Mouse (Mus musculus) liver, embryonic 11.5 days (tissue): ENCODE measurements around the gene Ttyh1. TPM values are rescaled to one million over a fixed set of nuclear protein-coding genes. Genes with fewer than 3 reads are reported as not detected.

Experiments
- ATAC-seq: fragments of 200-750 bp; cut with Nextera tagmentation; replicated peaks from 2 replicates; pipeline ENCODE4 v1.8.0; 2017; ENCODE audit warnings: moderate number of reproducible peaks, mild to moderate bottlenecking, moderate TSS enrichment, moderate library complexity; ENCODE audit not compliant: low FRiP score
- DNase-seq: peaks from one replicate; pipeline ENCODE4 v3.0.0-alpha.2; 2017; ENCODE audit warnings: low spot score
- H3K27ac ChIP-seq: fragments of 300-500 bp; sonication (generic); 2 replicates; pipeline ENCODE4 v1.5.1; 2014; ENCODE audit warnings: mild to moderate bottlenecking, low read depth, low read length, control low read depth
- H3K27me3 ChIP-seq: fragments of 300-500 bp; sonication (generic); replicated peaks from 2 replicates; pipeline ENCODE4 v1.6.1; 2014; ENCODE audit warnings: low read length, mixed read lengths; ENCODE audit not compliant: control insufficient read depth, insufficient read depth
- H3K36me3 ChIP-seq: fragments of 300-500 bp; sonication (generic); 2 replicates; pipeline ENCODE4 v1.6.1; 2014; ENCODE audit warnings: mild to moderate bottlenecking, low read length, moderate library complexity, mixed read lengths; ENCODE audit not compliant: control insufficient read depth, insufficient read depth
- H3K4me1 ChIP-seq: fragments of 300-500 bp; sonication (generic); replicated peaks from 2 replicates; pipeline ENCODE4 v1.6.1; 2014; ENCODE audit warnings: low read length, mixed read lengths; ENCODE audit not compliant: control insufficient read depth, insufficient read depth
- H3K4me2 ChIP-seq: fragments of 300-500 bp; sonication (generic); 2 replicates; pipeline ENCODE4 v1.6.1; 2014; ENCODE audit warnings: mild to moderate bottlenecking, control low read depth, moderate library complexity
- H3K4me3 ChIP-seq: fragments of 300-500 bp; sonication (generic); 2 replicates; pipeline ENCODE4 v1.5.1; 2014; ENCODE audit warnings: low read depth, low read length, control low read depth
- H3K9ac ChIP-seq: fragments of 300-500 bp; sonication (generic); 2 replicates; pipeline ENCODE4 v1.6.1; 2014; ENCODE audit warnings: low read depth, low read length, control low read depth
- H3K9me3 ChIP-seq: fragments of 300-500 bp; sonication (generic); 2 replicates; pipeline ENCODE4 v1.6.1; 2016; ENCODE audit warnings: low read length, inconsistent platforms, mixed read lengths; ENCODE audit not compliant: control insufficient read depth
- WGBS: fragments of 180-500 bp; shearing (Covaris S2); extraction: QIAGEN DNeasy Blood & Tissue Kit; methylation state at CpG from one replicate; pipeline ENCODE4 v1.1.7; 2014; 5-methylcytosine and 5-hydroxymethylcytosine counted together
- polyA plus RNA-seq: library from polyadenylated mRNA; unstranded; fragments of >200 nt; fragmentation: Nextera tagmentation; extraction: Ambion mirVana; gene quantifications from 2 replicates; pipeline ENCODE4 v1.2.1, GENCODE M21; 2014

The Ttyh1 gene
- polyA plus RNA-seq, 1 experiment from 2014 or later = 0.85 TPM

DNA sequence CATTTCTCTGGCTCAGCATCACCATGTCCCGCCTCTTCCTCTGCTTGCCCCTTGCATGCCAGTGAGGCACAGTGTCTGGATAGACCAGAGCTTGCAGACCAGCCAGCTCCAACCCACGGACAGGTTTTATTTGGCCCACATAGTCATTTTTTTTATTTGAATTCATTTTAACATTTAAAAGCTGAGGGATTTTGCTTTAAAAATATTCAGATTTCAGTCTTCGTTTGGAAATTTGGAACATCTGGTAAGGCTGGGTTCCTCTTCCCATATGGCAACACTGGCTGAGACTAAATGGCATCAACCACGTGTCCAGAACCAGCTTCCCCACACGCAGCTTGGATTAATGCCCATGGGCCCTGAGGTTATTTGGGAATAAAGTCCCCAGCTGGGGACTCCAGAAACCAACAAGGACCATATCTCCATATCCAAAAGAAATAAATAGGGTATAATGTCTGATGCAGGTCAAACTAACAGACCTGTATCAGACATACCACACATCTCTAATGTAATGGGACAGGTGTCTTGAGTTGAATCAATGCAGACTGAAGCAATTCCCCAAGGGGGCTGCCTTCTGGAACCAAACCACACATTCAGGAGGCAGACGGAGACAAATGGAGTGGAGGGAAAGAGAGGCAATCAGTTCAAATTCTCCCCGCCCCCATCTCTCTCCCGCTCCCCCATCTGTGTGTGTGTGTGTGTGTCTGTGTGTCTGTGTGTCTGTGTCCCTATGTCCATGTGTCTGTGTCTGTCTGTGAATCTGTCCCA lies 2.0 kb upstream of the Ttyh1 start:
- Histone ChIP-seq H3K4me1 (no peaks in the 10 kb centered on the region), H3K9me3 (no peaks in the 10 kb centered on the region), H3K36me3 (no peaks in the 10 kb centered on the region), H3K4me2 (no peak overlapping the region), H3K27ac (no peak overlapping the region), H3K9ac (no peak overlapping the region), H3K4me3 (no peak overlapping the region), H3K27me3 (peaks cover 31% of the 10 kb centered on the region)
- ATAC-seq (no peak), DNase-seq (no peak)
- 62% methylated on average over 8 of the region's 8 CpGs for WGBS

DNA sequence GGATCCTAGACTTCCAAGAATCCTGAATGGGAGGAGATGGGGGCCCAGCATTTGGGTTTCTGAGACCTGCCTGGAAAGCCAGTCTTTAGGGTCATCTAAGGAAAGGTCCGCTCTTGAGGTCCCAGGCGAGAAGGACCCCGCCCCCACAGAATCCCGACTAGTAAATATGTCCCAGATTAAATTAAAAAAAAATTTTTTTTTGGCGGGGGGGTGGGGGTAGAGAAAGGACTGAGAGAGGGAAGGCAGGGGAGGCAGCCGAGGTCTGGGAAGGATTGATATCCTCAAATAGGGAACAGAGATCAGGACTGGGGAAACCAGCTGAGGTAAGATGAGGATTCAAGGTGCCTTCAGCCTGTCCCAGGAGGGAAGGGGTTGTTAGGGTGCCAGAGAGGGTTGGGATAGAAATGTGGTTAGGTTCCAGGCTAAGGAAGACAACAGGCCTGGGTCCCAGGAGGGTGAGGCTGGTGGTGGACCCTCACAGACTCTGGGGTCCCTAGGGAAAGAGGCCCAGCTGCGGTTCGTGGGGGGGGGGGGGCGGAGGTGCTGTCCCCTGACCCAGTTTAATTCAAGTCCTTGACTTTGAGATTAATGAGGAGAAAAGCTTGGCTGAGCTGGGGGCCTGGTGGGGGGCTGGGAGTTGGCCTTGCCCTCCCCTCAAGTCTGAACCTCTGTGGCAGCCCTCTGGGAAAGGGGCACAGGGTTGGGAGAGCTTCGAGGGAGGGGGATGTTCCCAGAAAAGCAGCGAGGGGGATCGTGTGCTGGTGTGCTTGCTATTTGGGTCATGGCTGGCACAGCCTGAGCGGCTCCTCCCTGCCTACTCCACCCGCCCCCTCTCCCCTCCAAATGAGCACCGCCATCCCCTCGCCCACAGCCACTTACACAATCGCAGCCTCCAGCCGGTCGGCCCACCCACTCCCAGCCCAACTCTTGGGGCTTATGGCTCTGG lies 1.0 kb downstream of the Ttyh1 start:
- H3K4me3 ChIP-seq = no peak overlapping the region; the same call in 1 of the 2 replicates
- 0 out of 2 replicates have a peak, but pooled peaks cover 3% of the 10 kb centered on the region for H3K4me1 ChIP-seq
- H3K9ac ChIP-seq = no peak overlapping the region
- H3K9me3 ChIP-seq = no peaks in the 10 kb centered on the region
- H3K27ac ChIP-seq = no peak overlapping the region
- peaks cover 31% of the 10 kb centered on the region for H3K27me3 ChIP-seq
- 23% methylated on average over 19 of the region's 19 CpGs for WGBS
- no peak for ATAC-seq
- no peak overlapping the region; the same call in 1 of the 2 replicates for H3K4me2 ChIP-seq
- no peak for DNase-seq
- H3K36me3 ChIP-seq = no peaks in the 10 kb centered on the region

DNA sequence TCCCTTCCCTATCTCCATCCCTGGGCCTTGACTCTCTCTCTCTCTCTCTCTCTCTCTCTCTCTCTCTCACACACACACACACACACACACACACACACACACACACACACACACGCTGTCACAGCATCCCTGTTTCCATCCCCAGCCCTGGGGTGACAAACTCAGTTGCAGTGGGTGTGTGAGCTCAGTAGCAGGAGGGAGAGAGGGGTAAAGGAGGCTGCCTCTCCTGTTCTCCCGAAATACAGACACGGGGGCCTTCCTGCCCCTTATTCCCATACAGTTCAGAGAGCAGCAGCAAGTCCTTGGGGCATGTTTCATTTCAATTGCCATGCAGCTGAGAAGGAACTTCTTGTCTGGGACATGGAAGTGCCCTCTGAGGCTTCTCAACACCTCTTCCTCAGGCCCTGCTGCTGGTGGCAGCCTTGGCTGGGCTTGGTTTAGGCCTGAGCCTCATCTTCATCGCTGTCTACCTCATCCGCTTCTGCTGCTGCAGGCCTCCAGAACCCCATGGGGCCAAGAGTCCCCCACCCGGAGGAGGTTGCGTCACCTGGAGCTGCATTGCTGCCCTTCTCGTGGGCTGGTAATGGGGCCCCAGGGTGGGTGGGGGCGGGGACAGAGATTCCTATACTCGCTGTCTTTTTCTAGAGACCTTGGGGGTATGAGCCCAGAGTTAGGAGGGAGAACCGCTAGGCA lies 3.0 kb downstream of the Ttyh1 start:
- Histone ChIP-seq H3K27me3 (peaks cover 31% of the 10 kb centered on the region), H3K9me3 (no peaks in the 10 kb centered on the region), H3K4me2 (no peak overlapping the region), H3K27ac (no peak overlapping the region), H3K36me3 (no peaks in the 10 kb centered on the region), H3K4me1 (0 out of 2 replicates have a peak, but pooled peaks cover 3% of the 10 kb centered on the region), H3K4me3 (no peak overlapping the region), H3K9ac (no peak overlapping the region)
- no peak for ATAC-seq
- DNase-seq = no peak
- 51% methylated on average over 11 of the region's 11 CpGs for WGBS

- H3K4me3 ChIP-seq = no peak overlapping the region
- peaks cover 31% of the 10 kb centered on the region for H3K27me3 ChIP-seq
- H3K9me3 ChIP-seq = no peaks in the 10 kb centered on the region
- no peaks in the 10 kb centered on the region for H3K36me3 ChIP-seq
- 0 out of 2 replicates have a peak, but pooled peaks cover 3% of the 10 kb centered on the region for H3K4me1 ChIP-seq
- WGBS = 76% methylated on average over 10 of the region's 10 CpGs
- H3K27ac ChIP-seq = no peak overlapping the region
- ATAC-seq = no peak
- no peak overlapping the region for H3K9ac ChIP-seq
- no peak for DNase-seq
- H3K4me2 ChIP-seq = no peak overlapping the region
Observed at GRCm38 (mm10) chr7:4122783-4123182, 3.6 kb downstream of the Ttyh1 start.

GRCm38 (mm10) chr7:4123732-4124131 lies 4.5 kb downstream of the Ttyh1 start:
- H3K27me3 ChIP-seq = peaks cover 27% of the 10 kb centered on the region
- no peak overlapping the region for H3K4me2 ChIP-seq
- H3K27ac ChIP-seq = no peak overlapping the region
- no peaks in the 10 kb centered on the region for H3K9me3 ChIP-seq
- ATAC-seq = no peak
- DNase-seq = no peak
- 81% methylated on average over 1 of the region's 1 CpGs for WGBS
- H3K9ac ChIP-seq = no peak overlapping the region
- H3K4me1 ChIP-seq = 0 out of 2 replicates have a peak, but pooled peaks cover 3% of the 10 kb centered on the region
- H3K36me3 ChIP-seq = no peaks in the 10 kb centered on the region
- no peak overlapping the region for H3K4me3 ChIP-seq

DNA sequence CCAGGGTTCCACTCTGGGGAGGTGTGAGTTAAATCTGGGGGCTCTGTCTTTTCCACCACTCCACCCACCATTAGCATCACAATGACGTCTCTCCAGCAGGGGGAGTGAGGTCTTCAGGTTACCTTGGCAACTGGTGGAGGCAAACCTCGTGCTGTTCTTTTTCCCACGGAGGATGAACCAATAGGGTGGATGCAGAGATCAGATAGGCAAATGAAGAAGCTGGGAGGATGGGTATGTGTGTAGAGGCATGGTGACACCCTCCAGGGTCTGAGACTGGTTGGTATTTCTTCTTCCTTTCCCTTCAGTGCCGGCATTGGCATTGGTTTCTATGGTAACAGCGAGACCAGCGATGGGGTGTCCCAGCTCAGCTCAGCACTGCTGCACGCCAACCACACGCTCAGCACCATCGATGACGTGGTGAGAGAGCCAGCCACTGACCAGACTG lies 5.1 kb downstream of the Ttyh1 start:
- H3K27me3 ChIP-seq = peaks cover 23% of the 10 kb centered on the region
- 0 out of 2 replicates have a peak, but pooled peaks cover 3% of the 10 kb centered on the region for H3K4me1 ChIP-seq
- H3K4me3 ChIP-seq = no peak overlapping the region
- peak overlapping the region; percentile 29 for H3K4me2 ChIP-seq
- no peak overlapping the region for H3K9ac ChIP-seq
- no peaks in the 10 kb centered on the region for H3K9me3 ChIP-seq
- H3K27ac ChIP-seq = no peak overlapping the region
- no peaks in the 10 kb centered on the region for H3K36me3 ChIP-seq
- WGBS = 4% methylated on average over 10 of the region's 10 CpGs
- ATAC-seq (peak; percentile 46), DNase-seq (no peak)

DNA sequence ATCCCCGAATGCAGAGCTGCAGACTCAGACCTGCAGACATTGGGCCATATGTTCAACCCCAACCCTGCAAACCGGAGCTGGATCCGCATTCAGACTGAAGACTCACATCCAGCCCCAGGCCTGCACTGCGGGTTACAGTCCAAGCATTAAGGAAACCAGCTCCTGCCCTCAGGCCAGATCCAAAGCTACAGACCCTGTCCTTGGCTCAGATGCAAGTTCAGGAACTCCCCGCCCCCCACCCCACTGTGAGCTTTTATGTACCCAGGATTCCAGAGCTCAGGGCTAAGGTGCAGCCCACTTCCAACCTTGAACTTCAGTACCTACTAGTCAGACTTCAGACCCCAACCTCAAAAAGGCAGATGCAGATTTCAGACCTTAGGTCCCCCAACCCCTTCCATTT lies 5.6 kb downstream of the Ttyh1 start:
- no peak overlapping the region for H3K27ac ChIP-seq
- H3K4me2 ChIP-seq = no peak overlapping the region; the same call in 1 of the 2 replicates
- DNase-seq (no peak), ATAC-seq (no peak)
- H3K9ac ChIP-seq = no peak overlapping the region
- WGBS = 30% methylated on average over 5 of the region's 5 CpGs
- peaks cover 18% of the 10 kb centered on the region for H3K27me3 ChIP-seq
- H3K4me1 ChIP-seq = 0 out of 2 replicates have a peak, but pooled peaks cover 3% of the 10 kb centered on the region
- no peaks in the 10 kb centered on the region for H3K36me3 ChIP-seq
- H3K9me3 ChIP-seq = no peaks in the 10 kb centered on the region
- no peak overlapping the region for H3K4me3 ChIP-seq

- H3K9ac ChIP-seq = no peak overlapping the region
- ATAC-seq (no peak), DNase-seq (no peak)
- no peak overlapping the region for H3K4me3 ChIP-seq
- peaks cover 13% of the 10 kb centered on the region for H3K27me3 ChIP-seq
- H3K4me1 ChIP-seq = 0 out of 2 replicates have a peak, but pooled peaks cover 3% of the 10 kb centered on the region
- H3K27ac ChIP-seq = no peak overlapping the region
- H3K36me3 ChIP-seq = no peaks in the 10 kb centered on the region
- H3K4me2 ChIP-seq = no peak overlapping the region
- 20% methylated on average over 9 of the region's 9 CpGs for WGBS
- no peaks in the 10 kb centered on the region for H3K9me3 ChIP-seq
Observed at GRCm38 (mm10) chr7:4125306-4125705, 6.1 kb downstream of the Ttyh1 start.
